Mouse (Mus musculus) cerebellum, adult 8-10 months (tissue): ENCODE measurements around the gene Gp1ba.

Experiments
- DNase-seq: peaks from one replicate; pipeline ENCODE4 v3.0.0; 2022

Gp1ba gene

DNA sequence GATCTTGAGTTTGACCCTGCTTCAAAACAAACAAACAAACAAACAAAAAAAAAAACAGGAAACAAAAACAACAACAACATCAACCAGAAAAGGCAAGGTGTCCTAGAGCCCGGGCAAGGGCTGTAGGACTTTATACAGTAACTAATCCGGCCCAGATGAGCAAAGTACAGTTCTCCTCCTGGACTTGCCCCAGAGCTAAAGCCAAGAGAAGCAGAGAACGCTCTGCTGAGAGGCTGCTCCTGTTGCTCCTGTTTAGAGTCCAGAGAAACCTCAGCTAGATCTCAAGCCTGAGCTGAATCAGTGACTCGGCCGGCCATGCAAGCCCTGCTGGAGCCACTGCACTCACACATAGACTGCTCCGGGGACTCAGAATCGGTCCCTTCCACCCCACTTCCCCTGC lies 8.8 kb upstream of the Gp1ba start:
- no peak for DNase-seq

DNA sequence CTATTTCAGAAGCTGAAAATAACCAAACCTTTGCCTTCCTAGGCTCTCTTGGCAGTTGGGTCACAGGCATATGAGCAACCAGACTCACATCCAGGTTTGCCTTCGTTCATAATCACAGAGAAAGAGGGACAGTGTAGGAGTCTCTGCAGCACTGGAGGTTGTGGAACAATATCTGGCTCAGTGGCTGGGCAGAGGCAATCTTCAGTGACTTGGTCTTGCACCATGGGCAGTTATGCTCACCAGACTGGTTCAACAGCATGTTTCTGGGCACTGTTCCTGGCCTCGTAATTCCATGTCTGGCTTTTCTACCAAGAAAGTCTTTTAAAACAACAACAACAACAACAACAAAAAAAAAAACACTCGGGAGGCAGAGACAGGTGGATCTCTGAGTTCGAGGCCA lies 3.3 kb upstream of the Gp1ba start:
- DNase-seq, result no peak

DNA sequence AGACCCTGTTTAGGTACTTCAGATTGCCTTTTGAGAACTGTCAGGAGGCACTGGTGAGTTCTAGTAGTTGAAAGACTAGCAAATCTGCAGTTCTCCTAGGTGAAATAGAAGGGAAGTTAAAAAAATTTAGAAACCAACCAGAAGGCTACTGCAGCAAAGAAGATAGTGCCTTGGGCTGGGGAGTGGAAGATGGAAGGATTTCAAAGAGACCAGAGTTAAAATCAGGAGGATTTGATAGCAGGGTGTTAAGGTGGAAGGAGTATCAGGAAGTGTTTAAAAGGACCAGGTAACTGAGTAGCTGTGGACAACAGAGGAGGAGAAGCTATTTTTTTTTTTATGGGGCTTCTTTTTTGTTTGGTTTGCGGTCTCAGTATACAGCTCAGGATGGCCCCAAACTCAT lies 1.2 kb upstream of the Gp1ba start:
- DNase-seq, result no peak

DNA sequence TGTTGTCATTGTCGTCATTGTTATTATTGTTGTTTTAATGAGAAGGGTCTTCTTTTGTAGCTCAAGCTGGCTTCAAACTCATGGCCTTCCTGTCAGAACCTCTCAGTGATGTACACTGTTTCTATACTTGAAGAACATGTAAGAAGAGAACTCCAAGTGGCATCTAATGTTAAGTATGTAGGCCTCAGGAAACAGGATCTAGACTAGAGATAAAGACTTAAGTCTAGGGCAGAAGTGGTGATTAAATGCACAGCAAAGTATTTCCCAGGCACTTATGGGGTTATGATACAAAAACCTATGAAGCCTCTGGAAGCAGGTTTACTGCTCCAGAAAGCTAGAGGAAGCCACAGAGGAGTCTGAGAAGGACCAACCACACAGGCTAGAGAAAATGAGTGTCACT lies 629 bp upstream of the Gp1ba start:
- no peak for DNase-seq

DNA sequence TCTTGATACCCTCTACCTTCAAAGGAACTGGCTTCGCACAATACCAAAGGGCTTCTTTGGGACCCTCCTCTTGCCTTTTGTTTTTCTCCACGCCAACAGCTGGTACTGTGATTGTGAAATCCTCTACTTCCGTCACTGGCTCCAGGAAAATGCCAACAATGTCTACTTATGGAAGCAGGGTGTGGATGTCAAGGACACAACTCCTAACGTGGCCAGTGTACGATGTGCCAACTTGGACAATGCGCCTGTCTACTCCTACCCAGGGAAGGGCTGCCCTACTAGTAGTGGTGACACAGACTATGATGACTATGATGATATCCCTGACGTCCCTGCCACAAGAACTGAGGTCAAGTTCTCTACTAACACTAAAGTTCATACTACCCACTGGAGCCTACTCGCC lies 1.1 kb downstream of the Gp1ba start:
- no peak for DNase-seq

DNA sequence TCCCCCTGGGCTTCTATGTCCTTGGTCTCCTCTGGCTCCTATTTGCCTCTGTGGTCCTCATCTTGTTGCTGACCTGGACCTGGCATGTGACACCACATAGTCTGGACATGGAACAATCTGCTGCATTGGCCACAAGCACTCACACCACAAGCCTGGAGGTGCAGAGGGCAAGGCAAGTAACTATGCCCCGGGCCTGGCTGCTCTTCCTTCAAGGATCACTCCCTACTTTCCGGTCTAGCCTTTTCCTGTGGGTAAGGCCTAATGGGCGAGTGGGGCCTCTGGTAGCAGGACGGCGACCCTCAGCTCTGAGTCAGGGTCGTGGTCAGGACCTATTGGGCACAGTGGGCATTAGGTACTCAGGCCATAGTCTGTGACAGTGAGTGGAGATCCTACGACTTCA lies 2.3 kb downstream of the Gp1ba start:
- DNase-seq, result no peak

DNA sequence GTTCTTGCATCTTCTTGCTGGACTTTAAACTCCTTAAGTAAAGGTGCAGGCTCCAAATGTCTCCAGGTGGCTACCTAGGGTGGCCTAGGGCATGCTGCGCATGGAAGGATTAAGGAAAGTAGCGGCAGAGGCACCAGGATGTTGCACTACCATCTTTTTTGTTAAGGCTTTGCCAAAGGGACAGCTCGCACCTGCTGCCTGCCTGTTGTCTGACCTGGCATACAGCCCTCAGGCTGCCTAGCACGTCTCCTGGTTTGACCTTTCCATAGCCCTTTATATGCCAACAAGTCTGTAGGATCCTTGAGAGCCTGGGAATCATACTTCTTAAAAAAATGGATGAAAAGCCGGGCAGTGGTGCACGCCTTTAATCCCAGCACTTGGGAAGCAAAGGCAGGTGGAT lies 4.1 kb downstream of the Gp1ba start:
- no peak for DNase-seq

DNA sequence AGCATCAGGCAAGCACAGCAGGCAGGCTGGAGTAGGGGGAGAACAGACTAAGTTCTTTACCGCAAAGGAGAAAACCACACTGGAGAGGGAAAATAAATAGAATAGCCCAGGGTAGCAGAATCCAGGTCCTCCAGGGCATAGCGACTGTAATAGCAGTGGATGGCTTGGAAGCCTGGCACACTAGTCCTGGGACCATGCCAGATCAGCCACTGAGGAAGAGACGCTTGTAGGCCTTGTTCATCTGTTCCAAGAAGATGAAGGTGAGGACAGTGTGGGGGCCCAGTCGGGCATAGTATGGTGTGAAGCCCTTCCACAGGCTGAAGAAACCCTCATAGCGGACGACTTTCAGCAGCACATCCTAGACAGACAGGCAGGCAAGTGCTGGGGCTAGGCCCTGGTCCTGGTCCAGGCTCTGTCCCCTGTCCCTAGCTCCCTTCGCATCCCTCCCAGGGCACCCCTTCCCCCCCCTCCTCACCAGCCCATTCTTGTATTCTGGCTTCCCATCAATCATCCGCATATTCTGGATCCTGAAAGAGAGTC lies 5.7 kb downstream of the Gp1ba start:
- DNase-seq, result no peak

DNA sequence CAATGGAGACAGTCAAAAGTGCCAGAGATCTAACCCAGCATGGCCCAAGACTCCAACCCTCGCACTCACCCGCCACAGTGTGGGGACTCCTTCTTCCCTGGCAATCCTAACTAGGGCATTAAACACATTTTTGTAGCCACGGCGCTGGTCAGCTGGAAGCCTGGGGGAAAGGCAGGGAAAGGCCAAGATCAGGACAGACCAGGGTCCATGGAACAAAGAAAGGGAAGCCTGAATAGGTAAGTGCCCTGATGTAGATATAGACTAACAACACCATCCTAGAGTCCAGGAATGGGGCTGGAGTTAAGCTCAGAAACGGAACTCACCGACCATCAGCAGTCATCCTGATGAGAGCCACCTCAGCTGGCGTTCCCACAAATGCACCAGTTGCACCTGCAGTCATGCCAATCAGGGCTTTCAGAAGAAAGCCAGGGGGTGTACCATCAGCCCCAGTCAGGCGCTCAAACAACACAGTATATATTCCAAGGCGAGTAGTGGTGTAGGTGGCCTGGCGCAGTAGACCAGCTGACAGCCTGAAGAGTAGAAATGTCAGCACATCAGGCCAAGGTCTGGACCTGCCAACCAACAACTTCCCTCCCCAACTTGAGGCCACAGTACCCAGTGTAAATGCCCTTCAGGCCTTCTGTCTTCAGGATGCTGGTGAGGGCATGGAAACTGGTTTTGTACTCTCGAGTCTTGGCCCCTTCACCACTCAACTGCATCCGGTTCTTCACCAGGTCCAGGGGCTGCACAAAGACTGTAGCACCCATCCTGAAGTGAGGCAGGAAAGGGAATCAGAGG lies 6.7 kb downstream of the Gp1ba start:
- DNase-seq, result no peak

DNA sequence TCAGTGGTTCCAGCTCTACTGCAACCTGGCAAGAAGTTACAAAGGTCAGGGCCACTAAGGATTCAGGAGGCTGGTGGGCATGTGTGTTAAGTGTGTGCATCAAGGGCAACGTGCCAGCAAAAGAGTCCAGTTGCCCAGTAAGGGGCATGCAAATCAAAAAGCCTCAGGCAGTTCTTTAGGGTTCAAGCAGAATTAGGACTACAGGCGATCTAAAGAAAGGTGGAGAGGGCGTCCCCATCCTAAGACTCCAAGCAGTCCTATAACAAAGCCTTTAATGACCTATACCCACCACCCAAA lies 7.3 kb downstream of the Gp1ba start:
- no peak for DNase-seq

DNA sequence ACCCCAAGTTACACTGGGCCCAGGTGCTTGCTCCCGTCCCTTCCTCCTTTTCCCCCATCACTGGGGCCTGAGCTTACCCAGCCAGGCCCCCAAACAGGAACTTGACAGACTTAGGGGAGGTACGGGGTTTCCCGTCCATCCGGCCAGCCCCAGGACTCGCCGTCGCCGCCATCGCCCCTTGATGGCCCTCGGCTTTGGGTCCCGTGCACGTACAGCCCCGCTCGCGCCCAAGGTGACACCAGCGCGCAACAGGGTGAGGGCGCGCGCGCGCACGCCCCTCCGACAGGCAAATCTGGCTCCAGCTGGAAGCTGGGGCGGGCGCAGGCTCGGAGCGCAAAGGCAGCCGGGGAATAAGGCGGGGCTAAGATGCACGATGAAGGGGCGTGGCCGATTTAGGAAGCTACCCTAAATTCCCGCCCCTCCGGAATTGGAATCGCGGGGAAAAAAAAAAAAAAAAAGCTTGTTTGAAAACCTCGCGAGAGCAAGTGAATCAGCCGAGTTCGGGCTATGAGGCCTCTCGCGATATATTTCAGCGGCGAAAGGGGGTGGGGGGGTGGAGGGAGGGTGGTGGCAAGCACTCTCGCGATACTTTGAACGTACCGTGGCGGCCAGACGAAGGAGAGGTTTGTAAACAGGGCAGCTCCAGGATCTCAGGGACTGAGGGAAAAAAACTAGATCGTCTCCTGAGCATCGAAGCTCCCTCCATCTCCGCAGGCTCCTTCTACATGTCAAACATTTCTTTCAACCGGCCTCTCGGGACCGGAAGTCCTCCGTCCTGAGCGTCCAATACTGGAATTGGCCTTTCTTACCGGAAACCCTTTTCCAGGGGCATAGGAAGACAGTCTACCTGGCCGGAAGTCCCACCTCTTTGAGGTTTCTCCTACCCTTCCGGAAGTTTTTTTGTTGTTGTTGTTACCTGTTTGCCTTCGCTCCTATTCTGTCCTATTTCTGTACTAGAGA lies 8.0 kb downstream of the Gp1ba start, which contains the start of the genes Rnf167 and Slc25a11:
Gene Rnf167 (plus strand): TSS at position 545 of the 960 bp plus-strand sequence.
Gene Slc25a11 (minus strand): TSS at position 789 of the 960 bp plus-strand sequence.
- peak; percentile 96 for DNase-seq

DNA sequence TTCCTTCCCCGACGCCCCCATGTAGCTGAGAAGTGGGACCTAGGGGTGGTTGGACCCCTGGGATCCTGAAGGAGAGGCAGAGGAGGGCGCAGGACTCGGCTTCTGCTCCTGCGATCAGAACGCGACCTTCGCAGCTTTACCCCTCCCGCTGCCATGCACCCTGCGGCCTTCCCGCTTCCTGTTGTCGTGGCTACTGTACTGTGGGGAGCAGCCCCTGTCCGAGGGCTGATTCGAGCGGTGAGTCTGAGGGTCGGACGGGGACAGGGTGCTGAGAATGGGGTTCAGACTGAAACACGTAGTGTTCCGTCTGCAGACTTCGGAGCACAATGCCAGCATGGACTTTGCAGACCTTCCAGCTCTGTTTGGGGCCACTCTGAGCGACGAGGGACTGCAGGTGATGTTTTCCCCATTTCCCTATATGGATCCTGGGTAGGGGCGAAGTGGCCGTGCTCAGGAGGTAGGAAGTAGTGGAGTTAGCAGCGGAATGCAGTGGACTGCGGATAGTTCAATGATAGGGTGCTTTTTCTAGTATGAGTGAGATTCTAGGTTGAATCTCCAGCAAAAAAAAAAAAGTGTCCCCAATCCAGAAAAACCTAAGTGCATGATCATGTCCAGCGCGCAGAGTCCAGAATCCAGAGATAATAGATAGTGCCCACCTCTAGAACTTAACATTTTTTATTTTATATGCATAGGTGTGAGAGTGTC lies 8.9 kb downstream of the Gp1ba start:
- DNase-seq, result no peak

DNA sequence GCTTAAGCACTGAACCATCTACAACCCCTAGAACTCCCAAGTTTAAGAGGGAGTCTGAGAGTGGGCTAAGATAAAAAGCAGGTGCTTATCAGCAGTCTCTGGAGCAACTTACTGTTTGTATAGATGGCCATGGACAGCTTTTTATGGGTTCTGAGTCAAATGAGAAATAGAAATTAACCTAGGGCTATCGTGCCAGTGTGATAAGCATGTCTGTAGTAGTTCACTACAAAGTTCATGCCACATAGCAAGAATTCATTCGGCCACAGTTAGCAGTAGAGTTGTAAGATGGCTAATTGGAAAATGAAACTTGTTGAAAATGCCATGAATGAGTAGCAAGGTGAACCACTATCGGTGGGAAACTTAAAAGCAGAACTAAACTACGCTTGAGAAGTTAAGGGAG lies 9.6 kb downstream of the Gp1ba start:
- DNase-seq, result no peak

DNA sequence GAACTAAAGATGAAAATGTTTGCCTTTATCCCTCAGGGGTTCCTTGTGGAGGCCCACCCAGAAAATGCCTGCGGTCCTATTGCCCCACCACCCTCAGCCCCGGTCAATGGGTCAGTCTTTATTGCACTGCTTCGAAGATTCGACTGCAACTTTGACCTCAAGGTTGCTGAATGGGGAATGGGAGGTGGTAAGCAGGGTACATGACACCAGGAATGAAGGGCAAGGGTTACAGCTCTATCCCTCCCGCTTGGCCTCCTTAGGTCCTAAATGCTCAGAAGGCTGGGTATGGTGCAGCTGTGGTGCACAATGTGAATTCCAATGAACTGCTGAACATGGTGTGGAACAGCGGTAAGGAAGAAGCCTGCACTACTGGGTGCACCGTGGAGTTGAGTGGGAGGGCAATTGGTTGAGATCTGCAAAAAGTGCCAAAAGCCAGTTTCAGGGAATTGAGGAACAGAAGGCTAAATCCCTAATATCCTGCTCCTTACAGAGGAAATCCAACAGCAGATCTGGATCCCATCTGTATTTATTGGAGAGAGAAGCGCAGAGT lies 10.3 kb downstream of the Gp1ba start:
- DNase-seq, result no peak

DNA sequence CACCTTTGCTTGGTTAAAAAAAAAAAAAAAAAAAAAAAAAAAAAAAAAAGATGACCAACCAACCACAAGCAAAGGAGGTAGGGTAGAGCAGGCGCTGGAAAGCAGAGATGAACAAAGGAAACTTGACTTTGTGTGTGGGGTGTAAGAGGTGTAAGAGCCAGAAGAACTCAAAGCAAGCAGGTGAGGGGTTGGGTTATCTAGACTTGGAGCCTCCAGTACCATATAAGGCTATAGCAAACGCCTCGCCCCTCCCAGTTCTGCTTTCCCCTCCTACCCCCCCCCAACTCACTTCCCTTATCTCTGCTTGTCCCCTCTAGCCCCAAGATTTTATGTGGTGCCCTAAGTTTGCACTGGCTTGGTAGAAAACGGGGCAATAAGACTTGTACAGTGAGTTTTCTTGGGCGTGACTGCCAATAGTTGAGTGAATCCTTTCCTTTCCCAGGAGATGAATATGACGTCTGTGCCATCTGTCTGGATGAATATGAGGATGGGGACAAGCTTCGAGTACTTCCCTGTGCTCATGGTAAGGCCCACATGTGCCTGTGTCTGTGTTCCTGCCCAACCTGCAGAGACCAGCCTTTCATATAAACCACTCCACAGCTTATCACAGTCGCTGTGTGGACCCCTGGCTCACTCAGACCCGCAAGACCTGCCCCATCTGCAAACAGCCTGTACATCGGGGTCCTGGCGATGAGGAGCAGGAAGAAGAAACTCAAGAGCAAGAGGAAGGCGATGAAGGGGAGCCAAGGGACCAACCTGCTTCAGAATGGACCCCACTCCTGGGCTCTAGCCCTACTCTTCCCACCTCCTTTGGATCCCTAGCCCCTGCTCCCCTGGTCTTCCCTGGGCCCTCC lies 11.6 kb downstream of the Gp1ba start:
- DNase-seq, result peak; percentile 21

DNA sequence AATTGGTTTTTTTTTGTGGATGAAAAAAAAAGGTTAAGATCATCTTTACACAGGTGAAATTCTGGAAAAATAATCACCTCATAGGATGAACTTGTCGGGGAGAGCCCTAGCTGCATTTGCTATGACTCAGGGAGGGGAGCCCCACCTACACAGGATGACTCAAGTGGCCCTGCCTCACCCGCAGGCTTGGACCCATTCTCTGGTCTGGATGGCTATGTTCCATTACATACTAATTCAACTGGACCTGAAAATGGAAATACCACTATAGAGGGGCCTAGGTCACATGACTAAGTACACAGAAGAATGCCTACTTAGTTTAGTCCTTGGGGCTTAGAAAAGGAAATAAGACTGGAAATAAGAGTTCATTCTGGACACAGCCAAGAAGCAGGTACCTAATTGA lies 12.5 kb downstream of the Gp1ba start:
- DNase-seq, result peak; percentile 7

DNA sequence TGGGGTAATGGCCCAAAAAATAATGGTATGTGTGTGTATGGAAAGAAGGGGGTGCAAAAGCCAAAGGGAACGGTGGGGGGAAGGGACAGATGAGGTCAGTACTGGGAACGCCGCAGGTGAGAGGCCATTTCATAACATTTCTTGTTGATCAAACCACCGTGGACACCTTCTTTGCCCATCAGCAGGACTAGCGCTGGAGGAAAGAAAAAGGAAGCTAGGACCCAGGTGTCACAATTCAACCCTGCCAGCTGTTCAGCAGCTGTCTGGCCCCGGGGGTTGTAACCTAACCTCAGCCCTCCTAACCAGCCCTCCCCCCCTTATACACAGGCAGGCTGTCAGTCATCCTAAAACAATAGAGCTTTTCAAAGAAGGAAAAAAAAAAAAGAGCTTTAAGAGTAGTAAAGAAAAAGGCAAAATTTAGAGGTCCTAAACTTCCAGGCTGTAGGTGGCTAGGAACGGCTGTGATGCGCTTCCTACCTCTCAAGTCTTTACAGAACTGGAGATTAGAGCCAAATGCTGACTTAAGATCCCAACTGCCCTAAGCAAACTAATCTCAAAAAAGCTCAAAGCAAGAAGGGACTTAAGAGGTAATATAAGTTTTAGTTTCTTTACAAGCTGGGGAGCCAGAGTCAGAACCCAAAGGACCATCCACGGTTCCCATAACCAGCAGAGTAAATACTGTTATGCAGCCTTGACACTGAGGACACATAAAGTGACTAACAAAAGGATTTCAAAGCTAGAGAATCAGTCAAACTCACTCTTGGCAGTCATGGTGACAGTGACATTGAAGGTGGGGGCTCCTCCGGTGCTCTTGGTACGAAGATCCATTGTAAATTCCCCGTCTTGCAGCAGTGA lies 13.3 kb downstream of the Gp1ba start:
- no peak for DNase-seq

DNA sequence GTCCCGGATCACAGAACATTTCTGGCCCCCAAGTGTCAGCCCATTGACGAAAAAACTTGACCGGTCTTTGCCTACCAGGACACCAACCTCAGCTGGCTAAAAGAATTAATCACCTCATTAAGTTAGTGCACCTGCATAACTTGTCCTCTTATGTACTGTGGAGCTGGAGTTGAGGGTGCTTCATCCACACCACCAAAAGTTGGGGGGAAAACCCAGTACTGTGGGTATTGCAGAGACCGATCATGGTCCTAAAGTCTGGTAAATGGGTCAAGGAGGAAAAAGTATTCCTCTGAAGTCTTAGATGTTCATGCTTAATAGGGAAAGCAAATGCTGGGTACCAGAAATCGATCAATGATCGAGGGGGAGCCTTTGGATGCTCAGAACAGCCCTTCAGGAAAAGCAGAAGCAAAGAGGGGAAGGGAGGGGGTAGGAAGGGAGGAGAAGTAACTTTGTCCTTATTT lies 14.0 kb downstream of the Gp1ba start:
- peak; percentile 22 for DNase-seq

DNA sequence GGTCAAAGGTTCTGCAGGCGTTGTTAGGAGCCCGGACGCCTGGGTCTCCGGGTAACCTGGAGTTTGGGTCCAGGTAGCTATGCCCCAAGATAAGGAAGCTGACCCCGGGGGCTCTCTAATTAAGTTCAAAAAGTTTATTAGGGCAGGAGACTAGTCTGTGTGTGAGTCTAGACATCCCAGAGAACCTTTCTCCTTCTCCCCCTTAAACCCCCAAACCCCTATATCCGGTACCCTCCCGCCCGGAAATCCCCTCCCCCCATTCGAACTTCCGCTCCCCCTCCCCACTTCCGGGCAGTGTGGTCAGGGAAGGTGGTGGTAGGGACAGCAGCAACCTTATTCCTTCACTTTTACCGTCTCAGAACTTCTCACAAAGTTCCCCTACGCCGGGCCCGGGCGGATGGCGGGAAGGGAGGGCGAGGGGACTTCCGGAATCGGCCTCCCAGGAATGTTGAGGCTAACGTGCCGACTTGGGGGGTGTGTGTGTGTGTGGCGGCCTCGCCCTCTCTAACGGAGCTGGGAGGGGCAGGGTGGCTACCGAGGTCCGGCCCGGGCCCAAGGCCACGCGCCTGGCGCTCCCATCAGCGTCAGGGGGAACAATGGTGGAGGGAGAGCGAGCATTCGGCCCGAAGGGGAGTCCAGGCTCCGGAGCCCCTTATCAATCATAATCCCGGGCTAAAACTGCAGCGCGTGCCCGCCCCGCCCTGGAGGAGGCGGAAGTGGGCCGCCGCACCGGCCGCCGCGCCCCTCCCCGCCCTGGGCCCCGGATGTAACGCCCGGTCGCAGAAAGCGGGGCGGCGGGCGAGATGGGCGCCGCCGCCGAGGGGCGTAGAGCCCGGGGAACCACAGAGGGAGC lies 14.6 kb downstream of the Gp1ba start:
- DNase-seq, result peak; percentile 66
